Mouse (Mus musculus): ENCODE results near the gene Tead3.

GRCm38 (mm10) chr17:28317725-28318124 lies 32.9 kb downstream of the Tead3 start:
- TF ChIP-seq CTCF (IDR thresholded peaks at IDR 0.05; ENCODE audit: low read depth), result no peak
- peak; percentile 59; the same call in 1 of the 2 replicates for TF ChIP-seq EP300 (IDR thresholded peaks at IDR 0.05; ENCODE audit: low read depth)

Measured in liver, embryonic 14.5 days (tissue).